Mouse (Mus musculus) midbrain, embryonic 10.5 days (tissue): ENCODE results near the gene Mical3. TPM values are rescaled to one million over a fixed set of nuclear protein-coding genes. Genes with fewer than 3 reads are reported as not detected.

Source experiments
- DNase-seq: peaks from one replicate; pipeline ENCODE4 v3.0.0-alpha.2; 2017; ENCODE audit warnings: low spot score
- H3K27ac ChIP-seq: fragments of 300-500 bp; sonication (generic); replicated peaks from 2 replicates; pipeline ENCODE4 v1.5.1; 2016; ENCODE audit warnings: mild to moderate bottlenecking
- H3K27me3 ChIP-seq: fragments of 300-500 bp; sonication (generic); 2 replicates; pipeline ENCODE4 v1.6.1; 2016; ENCODE audit warnings: low read depth, mild to moderate bottlenecking; ENCODE audit not compliant: poor library complexity, severe bottlenecking
- H3K36me3 ChIP-seq: fragments of 300-500 bp; sonication (generic); 2 replicates; pipeline ENCODE4 v1.6.1; 2016; ENCODE audit warnings: mild to moderate bottlenecking, moderate library complexity
- H3K4me1 ChIP-seq: fragments of 300-500 bp; sonication (generic); 2 replicates; pipeline ENCODE4 v1.6.1; 2016
- H3K4me3 ChIP-seq: fragments of 300-500 bp; sonication (generic); 2 replicates; pipeline ENCODE4 v1.5.1; 2016; ENCODE audit warnings: mild to moderate bottlenecking, moderate library complexity
- H3K9me3 ChIP-seq: fragments of 300-500 bp; sonication (generic); replicated peaks from 2 replicates; pipeline ENCODE4 v1.6.1; 2016; ENCODE audit warnings: mild to moderate bottlenecking
- WGBS: fragments of 180-500 bp; shearing (Covaris S2); methylation state at CpG from one replicate; pipeline ENCODE4 v1.1.7; 2016; 5-methylcytosine and 5-hydroxymethylcytosine counted together
- polyA plus RNA-seq: library from polyadenylated mRNA; unstranded; fragments of >200 nt; fragmentation: Nextera tagmentation; extraction: Ambion mirVana; gene quantifications from 2 replicates; pipeline ENCODE4 v1.2.1, GENCODE M21; 2016

The Mical3 gene
- polyA plus RNA-seq, 1 experiment from 2014 or later: 9.0 TPM

- no peak for DNase-seq
- H3K27me3 ChIP-seq: no peaks in the 10 kb centered on the region
- H3K4me1 ChIP-seq: no peaks in the 10 kb centered on the region
- WGBS: 97% methylated on average over 5 of the region's 5 CpGs
- no peaks in the 10 kb centered on the region for H3K9me3 ChIP-seq
- H3K27ac ChIP-seq: no peak overlapping the region
- peaks cover 10% of the 10 kb centered on the region for H3K36me3 ChIP-seq
- H3K4me3 ChIP-seq: no peak overlapping the region
Observed at GRCm38 (mm10) chr6:120943964-120944363, 186.8 kb downstream of the Mical3 start.

GRCm38 (mm10) chr6:120943551-120943950 is 187.2 kb downstream of the Mical3 start:
- no peaks in the 10 kb centered on the region for H3K27me3 ChIP-seq
- no peak for DNase-seq
- H3K4me1 ChIP-seq: peaks cover under 1% of the 10 kb centered on the region; the same call in 1 of the 2 replicates
- peaks cover 6% of the 10 kb centered on the region for H3K36me3 ChIP-seq
- 85% methylated on average over 10 of the region's 10 CpGs for WGBS
- H3K4me3 ChIP-seq: no peak overlapping the region
- no peaks in the 10 kb centered on the region for H3K9me3 ChIP-seq
- no peak overlapping the region for H3K27ac ChIP-seq

GRCm38 (mm10) chr6:120943079-120943478 is 187.7 kb downstream of the Mical3 start:
- Histone ChIP-seq H3K36me3 (peaks cover 5% of the 10 kb centered on the region), H3K4me3 (no peak overlapping the region), H3K27me3 (no peaks in the 10 kb centered on the region), H3K9me3 (no peaks in the 10 kb centered on the region), H3K4me1 (peaks cover 5% of the 10 kb centered on the region), H3K27ac (no peak overlapping the region)
- no peak for DNase-seq
- 69% methylated on average over 2 of the region's 2 CpGs for WGBS

GRCm38 (mm10) chr6:120941575-120941974 is 189.2 kb downstream of the Mical3 start:
- Histone ChIP-seq H3K27me3 (no peaks in the 10 kb centered on the region), H3K4me3 (no peak overlapping the region), H3K36me3 (no peaks in the 10 kb centered on the region; the same call in 1 of the 2 replicates), H3K4me1 (peaks cover 9% of the 10 kb centered on the region), H3K27ac (no peak overlapping the region), H3K9me3 (no peaks in the 10 kb centered on the region)
- WGBS: 95% methylated on average over 13 of the region's 13 CpGs
- no peak for DNase-seq

- Histone ChIP-seq H3K36me3 (no peaks in the 10 kb centered on the region; the same call in 1 of the 2 replicates), H3K27me3 (no peaks in the 10 kb centered on the region), H3K9me3 (no peaks in the 10 kb centered on the region), H3K4me1 (peaks cover 9% of the 10 kb centered on the region), H3K4me3 (no peak overlapping the region), H3K27ac (no peak overlapping the region)
- DNase-seq: no peak
- 88% methylated on average over 7 of the region's 7 CpGs for WGBS
Observed at GRCm38 (mm10) chr6:120941084-120941481, 189.7 kb downstream of the Mical3 start.

- Histone ChIP-seq H3K27ac (no peak overlapping the region), H3K4me3 (no peak overlapping the region), H3K36me3 (no peaks in the 10 kb centered on the region; the same call in 1 of the 2 replicates), H3K9me3 (no peaks in the 10 kb centered on the region), H3K27me3 (no peaks in the 10 kb centered on the region), H3K4me1 (peaks cover 9% of the 10 kb centered on the region)
- DNase-seq: no peak
- WGBS: 91% methylated on average over 7 of the region's 7 CpGs
Observed at GRCm38 (mm10) chr6:120940446-120941083, 190.2 kb downstream of the Mical3 start.

GRCm38 (mm10) chr6:120939783-120940182 is 191.0 kb downstream of the Mical3 start:
- no peak overlapping the region for H3K4me3 ChIP-seq
- no peak overlapping the region for H3K27ac ChIP-seq
- H3K27me3 ChIP-seq: no peaks in the 10 kb centered on the region
- peaks cover 9% of the 10 kb centered on the region for H3K4me1 ChIP-seq
- peaks cover 2% of the 10 kb centered on the region; the same call in 1 of the 2 replicates for H3K36me3 ChIP-seq
- no peaks in the 10 kb centered on the region for H3K9me3 ChIP-seq
- no peak for DNase-seq
- 80% methylated on average over 3 of the region's 3 CpGs for WGBS

GRCm38 (mm10) chr6:120938763-120939450 is 191.9 kb downstream of the Mical3 start:
- Histone ChIP-seq H3K4me1 (peaks cover 9% of the 10 kb centered on the region), H3K36me3 (peaks cover 10% of the 10 kb centered on the region), H3K4me3 (no peak overlapping the region), H3K27me3 (no peaks in the 10 kb centered on the region), H3K9me3 (no peaks in the 10 kb centered on the region), H3K27ac (no peak overlapping the region)
- WGBS: 94% methylated on average over 12 of the region's 12 CpGs
- no peak for DNase-seq

- DNase-seq: no peak
Observed at GRCm38 (mm10) chr6:120937999-120938608, 192.7 kb downstream of the Mical3 start.

GRCm38 (mm10) chr6:120937104-120937617 is 193.6 kb downstream of the Mical3 start:
- WGBS: 86% methylated on average over 16 of the region's 16 CpGs
- H3K4me1 ChIP-seq: peaks cover 9% of the 10 kb centered on the region
- no peak overlapping the region for H3K27ac ChIP-seq
- no peaks in the 10 kb centered on the region for H3K27me3 ChIP-seq
- H3K4me3 ChIP-seq: no peak overlapping the region
- peaks cover 23% of the 10 kb centered on the region for H3K36me3 ChIP-seq
- H3K9me3 ChIP-seq: no peaks in the 10 kb centered on the region
- DNase-seq: no peak

More at GRCm38 (mm10) chr6:120937999-120938608, 192.7 kb downstream of the Mical3 start:
- H3K36me3 ChIP-seq: peaks cover 14% of the 10 kb centered on the region
- H3K27me3 ChIP-seq: no peaks in the 10 kb centered on the region
- H3K4me1 ChIP-seq: peaks cover 9% of the 10 kb centered on the region
- no peak overlapping the region for H3K4me3 ChIP-seq
- H3K27ac ChIP-seq: no peak overlapping the region
- WGBS: 77% methylated on average over 11 of the region's 11 CpGs
- H3K9me3 ChIP-seq: no peaks in the 10 kb centered on the region

GRCm38 (mm10) chr6:120934176-120934575 is 196.6 kb downstream of the Mical3 start:
- peaks cover 28% of the 10 kb centered on the region for H3K36me3 ChIP-seq
- WGBS: 86% methylated on average over 4 of the region's 4 CpGs
- H3K4me1 ChIP-seq: peaks cover 9% of the 10 kb centered on the region

GRCm38 (mm10) chr6:120933670-120934069 is 197.1 kb downstream of the Mical3 start:
- Histone ChIP-seq H3K4me3 (no peak overlapping the region), H3K4me1 (peaks cover 9% of the 10 kb centered on the region), H3K27me3 (no peaks in the 10 kb centered on the region), H3K9me3 (no peaks in the 10 kb centered on the region), H3K36me3 (peaks cover 28% of the 10 kb centered on the region), H3K27ac (no peak overlapping the region)
- no peak for DNase-seq
- WGBS: 85% methylated on average over 7 of the region's 7 CpGs

More at GRCm38 (mm10) chr6:120934176-120934575, 196.6 kb downstream of the Mical3 start:
- Histone ChIP-seq H3K27ac (no peak overlapping the region), H3K9me3 (no peaks in the 10 kb centered on the region), H3K4me3 (no peak overlapping the region), H3K27me3 (no peaks in the 10 kb centered on the region)
- no peak for DNase-seq
